Mouse (Mus musculus): ENCODE measurements at regions not wholly inside any gene's neighbourhood (a gene's known extent, or its start where the extent isn't known, plus 50 kb on each side); places are given as distances from the start of the nearest gene placed in this dataset.
A peak's percentile ranks its signal among the peaks of the same experiment; 100 is the strongest.

DNA sequence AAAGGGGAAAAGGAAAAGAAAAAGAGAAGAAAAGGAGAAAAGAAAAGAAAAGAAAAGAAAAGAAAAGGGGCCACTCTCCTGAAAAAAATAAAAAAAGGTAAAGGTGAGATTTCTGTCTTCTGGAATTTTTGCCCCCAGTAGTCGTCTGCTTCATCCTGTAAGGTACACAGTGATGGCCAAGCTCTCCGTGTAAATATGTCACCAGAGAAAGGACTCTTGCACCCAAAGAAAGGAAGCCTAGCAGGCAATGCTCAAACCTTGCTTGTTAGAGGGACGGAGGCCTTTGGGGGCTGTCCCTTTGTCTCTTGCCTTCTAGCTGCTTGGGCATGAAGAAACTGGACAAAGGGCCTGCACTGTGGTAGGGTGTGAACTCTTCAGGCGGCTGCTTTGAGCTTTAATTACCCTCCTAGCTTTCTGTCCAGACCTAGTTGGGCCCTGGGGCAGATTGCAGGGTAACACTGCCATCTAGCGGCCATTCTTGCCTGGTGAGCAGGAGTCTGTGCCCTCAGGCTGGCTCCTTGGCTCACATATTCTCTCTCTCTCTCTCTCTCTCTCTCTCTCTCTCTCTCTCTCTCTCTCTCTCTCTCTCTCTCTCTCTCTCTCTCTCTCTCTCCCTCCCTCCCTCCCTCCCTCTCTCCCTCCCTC lies 367.7 kb upstream of the Vrk2 start:
- no peaks in the 10 kb centered on the region for H3K27me3 ChIP-seq (replicated peaks; ENCODE audit: control insufficient read depth, insufficient read depth, low read length)
- H3K4me2 ChIP-seq, result no peak overlapping the region
- ATAC-seq (replicated peaks; ENCODE audit: low FRiP score) (peak; percentile 83), DNase-seq (ENCODE audit: low spot score) (peak; percentile 69)
- no peaks in the 10 kb centered on the region for H3K36me3 ChIP-seq (ENCODE audit: control insufficient read depth, insufficient read depth, low read length)
- WGBS, result 21% methylated on average over 5 of the region's 5 CpGs
- no peaks in the 10 kb centered on the region for H3K4me1 ChIP-seq (replicated peaks; ENCODE audit: control insufficient read depth, insufficient read depth, low read length)
- H3K9me3 ChIP-seq (ENCODE audit: control insufficient read depth, low read length), result no peaks in the 10 kb centered on the region
- H3K4me3 ChIP-seq (ENCODE audit: low read depth, low read length), result no peak overlapping the region
- no peak overlapping the region for H3K9ac ChIP-seq (ENCODE audit: low read depth, low read length)
- no peak overlapping the region for H3K27ac ChIP-seq (ENCODE audit: low read depth, low read length)

- Histone ChIP-seq H3K9ac (ENCODE audit: low read depth, low read length) (no peak overlapping the region), H3K4me2 (no peak overlapping the region), H3K4me1 (replicated peaks; ENCODE audit: control insufficient read depth, insufficient read depth, low read length) (no peaks in the 10 kb centered on the region), H3K9me3 (ENCODE audit: control insufficient read depth, low read length) (no peaks in the 10 kb centered on the region), H3K27me3 (replicated peaks; ENCODE audit: control insufficient read depth, insufficient read depth, low read length) (no peaks in the 10 kb centered on the region), H3K4me3 (ENCODE audit: low read depth, low read length) (no peak overlapping the region), H3K36me3 (ENCODE audit: control insufficient read depth, insufficient read depth, low read length) (no peaks in the 10 kb centered on the region), H3K27ac (ENCODE audit: low read depth, low read length) (no peak overlapping the region)
- ATAC-seq (replicated peaks; ENCODE audit: low FRiP score) (no peak), DNase-seq (ENCODE audit: low spot score) (no peak)
- 51% methylated on average over 3 of the region's 3 CpGs for WGBS
Measured at GRCm38 (mm10) chr11:26956153-26956552, 362.4 kb upstream of the Vrk2 start.

- ATAC-seq (replicated peaks; ENCODE audit: low FRiP score), result no peak
- no peak for DNase-seq (ENCODE audit: low spot score)
- Histone ChIP-seq H3K4me3 (ENCODE audit: low read depth, low read length) (no peak overlapping the region), H3K9me3 (ENCODE audit: control insufficient read depth, low read length) (no peaks in the 10 kb centered on the region), H3K9ac (ENCODE audit: low read depth, low read length) (no peak overlapping the region), H3K27ac (ENCODE audit: low read depth, low read length) (no peak overlapping the region), H3K36me3 (ENCODE audit: control insufficient read depth, insufficient read depth, low read length) (no peaks in the 10 kb centered on the region), H3K4me1 (replicated peaks; ENCODE audit: control insufficient read depth, insufficient read depth, low read length) (no peaks in the 10 kb centered on the region), H3K4me2 (no peak overlapping the region), H3K27me3 (replicated peaks; ENCODE audit: control insufficient read depth, insufficient read depth, low read length) (no peaks in the 10 kb centered on the region)
- WGBS, result 32% methylated on average over 3 of the region's 3 CpGs
Measured at GRCm38 (mm10) chr11:26931766-26932165, 338.0 kb upstream of the Vrk2 start.

- DNase-seq (ENCODE audit: low spot score), result no peak
- H3K4me1 ChIP-seq (replicated peaks; ENCODE audit: control insufficient read depth, insufficient read depth, low read length), result no peaks in the 10 kb centered on the region
- no peaks in the 10 kb centered on the region for H3K27me3 ChIP-seq (replicated peaks; ENCODE audit: control insufficient read depth, insufficient read depth, low read length)
- no peaks in the 10 kb centered on the region for H3K36me3 ChIP-seq (ENCODE audit: control insufficient read depth, insufficient read depth, low read length)
- no peak for ATAC-seq (replicated peaks; ENCODE audit: low FRiP score)
- H3K27ac ChIP-seq (ENCODE audit: low read depth, low read length), result no peak overlapping the region
- no peak overlapping the region for H3K9ac ChIP-seq (ENCODE audit: low read depth, low read length)
- no peaks in the 10 kb centered on the region for H3K9me3 ChIP-seq (ENCODE audit: control insufficient read depth, low read length)
- 66% methylated on average over 3 of the region's 3 CpGs for WGBS
- H3K4me3 ChIP-seq (ENCODE audit: low read depth, low read length), result no peak overlapping the region
- no peak overlapping the region for H3K4me2 ChIP-seq
Measured at GRCm38 (mm10) chr11:26907099-26907498, 313.3 kb upstream of the Vrk2 start.

DNA sequence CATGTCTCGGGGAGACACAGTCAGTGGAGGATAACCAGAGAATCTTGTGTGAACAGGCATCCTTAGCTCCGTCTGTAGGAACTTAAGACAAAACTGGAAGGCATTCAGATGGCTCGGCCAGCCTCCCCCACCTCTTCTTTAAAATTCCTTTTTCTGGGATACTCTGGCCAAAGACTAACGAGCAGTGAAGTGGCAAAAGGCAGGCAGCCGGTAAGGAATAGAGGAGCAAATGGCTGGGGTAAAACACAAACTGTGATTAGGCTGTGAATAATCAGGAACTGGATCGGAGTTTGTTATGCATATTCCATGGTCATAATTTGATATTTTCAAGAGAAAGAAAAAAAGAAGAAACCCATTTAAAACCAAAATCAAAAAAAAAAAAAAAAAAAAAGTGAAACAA lies 287.8 kb upstream of the Vrk2 start:
- H3K9me3 ChIP-seq (ENCODE audit: control insufficient read depth, low read length), result no peaks in the 10 kb centered on the region
- H3K9ac ChIP-seq (ENCODE audit: low read depth, low read length), result no peak overlapping the region
- DNase-seq (ENCODE audit: low spot score) (no peak), ATAC-seq (replicated peaks; ENCODE audit: low FRiP score) (no peak)
- no peaks in the 10 kb centered on the region for H3K4me1 ChIP-seq (replicated peaks; ENCODE audit: control insufficient read depth, insufficient read depth, low read length)
- H3K27ac ChIP-seq (ENCODE audit: low read depth, low read length), result no peak overlapping the region
- H3K4me3 ChIP-seq (ENCODE audit: low read depth, low read length), result no peak overlapping the region
- H3K4me2 ChIP-seq, result no peak overlapping the region
- no peaks in the 10 kb centered on the region for H3K27me3 ChIP-seq (replicated peaks; ENCODE audit: control insufficient read depth, insufficient read depth, low read length)
- H3K36me3 ChIP-seq (ENCODE audit: control insufficient read depth, insufficient read depth, low read length), result no peaks in the 10 kb centered on the region
- WGBS, result 41% methylated on average over 6 of the region's 6 CpGs
